Mouse (Mus musculus) limb, embryonic 15.5 days (tissue): Measurements from ENCODE around the gene Tspan5. TPM values are rescaled to one million over a fixed set of nuclear protein-coding genes. Genes with fewer than 3 reads are reported as not detected.

Source experiments
- ATAC-seq: fragments of 200-750 bp; cut with Nextera tagmentation; 2 replicates; pipeline ENCODE4 v1.8.0; 2017; ENCODE audit warnings: low read depth, moderate TSS enrichment; ENCODE audit not compliant: insufficient number of reproducible peaks, low FRiP score, low TSS enrichment
- H3K27ac ChIP-seq: fragments of 300-500 bp; sonication (generic); 2 replicates; pipeline ENCODE4 v1.5.1; 2015; ENCODE audit warnings: moderate library complexity, mild to moderate bottlenecking, inconsistent platforms
- H3K27me3 ChIP-seq: fragments of 300-500 bp; sonication (generic); 2 replicates; pipeline ENCODE4 v1.6.1; 2015; ENCODE audit warnings: inconsistent platforms
- H3K36me3 ChIP-seq: fragments of 300-500 bp; sonication (generic); 2 replicates; pipeline ENCODE4 v1.6.1; 2015; ENCODE audit warnings: inconsistent platforms
- H3K4me1 ChIP-seq: fragments of 300-500 bp; sonication (generic); 2 replicates; pipeline ENCODE4 v1.6.1; 2015; ENCODE audit warnings: inconsistent platforms
- H3K4me2 ChIP-seq: fragments of 300-500 bp; sonication (generic); 2 replicates; pipeline ENCODE4 v1.6.1; 2015; ENCODE audit warnings: mild to moderate bottlenecking, inconsistent platforms
- H3K4me3 ChIP-seq: fragments of 300-500 bp; sonication (generic); 2 replicates; pipeline ENCODE4 v1.5.1; 2015; ENCODE audit warnings: mild to moderate bottlenecking, inconsistent platforms
- H3K9ac ChIP-seq: fragments of 300-500 bp; sonication (generic); 2 replicates; pipeline ENCODE4 v1.6.1; 2015; ENCODE audit warnings: inconsistent platforms
- H3K9me3 ChIP-seq: fragments of 300-500 bp; sonication (generic); 2 replicates; pipeline ENCODE4 v1.6.1; 2016; ENCODE audit warnings: inconsistent platforms
- WGBS: fragments of 180-500 bp; shearing (Covaris S2); methylation state at CpG from one replicate; pipeline ENCODE4 v1.1.7; 2015; 5-methylcytosine and 5-hydroxymethylcytosine counted together
- polyA plus RNA-seq: library from polyadenylated mRNA; unstranded; fragments of >200 nt; fragmentation: Nextera tagmentation; extraction: Ambion mirVana; gene quantifications from 2 replicates; pipeline ENCODE4 v1.2.1, GENCODE M21; 2015

The Tspan5 gene
- polyA plus RNA-seq, 1 experiment from 2014 or later = 44.7 TPM

GRCm38 (mm10) chr3:138905678-138906077 is 163.7 kb downstream of the Tspan5 start:
- Histone ChIP-seq H3K4me1 (peaks cover 17% of the 10 kb centered on the region), H3K27me3 (no peaks in the 10 kb centered on the region), H3K27ac (peak overlapping the region; percentile 44), H3K9me3 (no peaks in the 10 kb centered on the region), H3K4me2 (no peak overlapping the region), H3K36me3 (peaks cover 7% of the 10 kb centered on the region), H3K9ac (no peak overlapping the region), H3K4me3 (no peak overlapping the region)
- WGBS = 43% methylated on average over 7 of the region's 7 CpGs
- no peak; the same call in 1 of the 2 replicates for ATAC-seq

- Histone ChIP-seq H3K27ac (peak overlapping the region; percentile 44), H3K4me2 (0 out of 2 replicates have a peak overlapping the region, but pooled peaks have one; percentile 8), H3K36me3 (peaks cover 5% of the 10 kb centered on the region), H3K27me3 (no peaks in the 10 kb centered on the region), H3K4me1 (peaks cover 17% of the 10 kb centered on the region), H3K4me3 (no peak overlapping the region), H3K9ac (no peak overlapping the region), H3K9me3 (no peaks in the 10 kb centered on the region)
- WGBS = 14% methylated on average over 17 of the region's 17 CpGs
- 0 out of 2 replicates have a peak, but pooled peaks have one; percentile 53 for ATAC-seq
Observed at GRCm38 (mm10) chr3:138906112-138906880, 164.3 kb downstream of the Tspan5 start.

GRCm38 (mm10) chr3:138909313-138909712 is 167.3 kb downstream of the Tspan5 start:
- Histone ChIP-seq H3K4me1 (peaks cover 17% of the 10 kb centered on the region), H3K27me3 (no peaks in the 10 kb centered on the region), H3K36me3 (no peaks in the 10 kb centered on the region), H3K4me2 (no peak overlapping the region), H3K9ac (no peak overlapping the region), H3K4me3 (no peak overlapping the region), H3K27ac (no peak overlapping the region), H3K9me3 (no peaks in the 10 kb centered on the region)
- 65% methylated on average over 2 of the region's 2 CpGs for WGBS
- ATAC-seq = no peak

- no peak for ATAC-seq
- no peaks in the 10 kb centered on the region for H3K9me3 ChIP-seq
- H3K4me1 ChIP-seq = peaks cover 5% of the 10 kb centered on the region
- H3K27ac ChIP-seq = no peak overlapping the region
- no peaks in the 10 kb centered on the region for H3K36me3 ChIP-seq
- no peak overlapping the region for H3K4me3 ChIP-seq
- no peak overlapping the region for H3K9ac ChIP-seq
- no peaks in the 10 kb centered on the region for H3K27me3 ChIP-seq
- WGBS = 89% methylated on average over 8 of the region's 8 CpGs
- H3K4me2 ChIP-seq = no peak overlapping the region
Observed at GRCm38 (mm10) chr3:138912504-138912903, 170.5 kb downstream of the Tspan5 start.

GRCm38 (mm10) chr3:138914626-138915288 is 172.8 kb downstream of the Tspan5 start:
- H3K9me3 ChIP-seq = no peaks in the 10 kb centered on the region
- no peak overlapping the region for H3K4me3 ChIP-seq
- no peak overlapping the region for H3K27ac ChIP-seq
- H3K36me3 ChIP-seq = no peaks in the 10 kb centered on the region
- no peak for ATAC-seq
- 40% methylated on average over 8 of the region's 8 CpGs for WGBS
- peaks cover 5% of the 10 kb centered on the region for H3K4me1 ChIP-seq
- no peaks in the 10 kb centered on the region for H3K27me3 ChIP-seq
- no peak overlapping the region for H3K4me2 ChIP-seq
- no peak overlapping the region for H3K9ac ChIP-seq

- ATAC-seq = no peak
- no peak overlapping the region for H3K4me2 ChIP-seq
- WGBS = 83% methylated on average over 4 of the region's 4 CpGs
- H3K27ac ChIP-seq = no peak overlapping the region
- H3K27me3 ChIP-seq = no peaks in the 10 kb centered on the region
- no peak overlapping the region for H3K9ac ChIP-seq
- no peak overlapping the region for H3K4me3 ChIP-seq
- H3K36me3 ChIP-seq = no peaks in the 10 kb centered on the region
- H3K4me1 ChIP-seq = peaks cover 5% of the 10 kb centered on the region
- no peaks in the 10 kb centered on the region for H3K9me3 ChIP-seq
Observed at GRCm38 (mm10) chr3:138916591-138916990, 174.6 kb downstream of the Tspan5 start.

- Histone ChIP-seq H3K4me3 (no peak overlapping the region), H3K4me1 (peaks cover 5% of the 10 kb centered on the region), H3K36me3 (no peaks in the 10 kb centered on the region), H3K27me3 (no peaks in the 10 kb centered on the region), H3K9me3 (no peaks in the 10 kb centered on the region), H3K9ac (no peak overlapping the region), H3K27ac (no peak overlapping the region), H3K4me2 (no peak overlapping the region)
- 66% methylated on average over 4 of the region's 4 CpGs for WGBS
- ATAC-seq = no peak
Observed at GRCm38 (mm10) chr3:138917016-138917415, 175.0 kb downstream of the Tspan5 start.

GRCm38 (mm10) chr3:138918241-138918640 is 176.2 kb downstream of the Tspan5 start:
- 97% methylated on average over 4 of the region's 4 CpGs for WGBS
- Histone ChIP-seq H3K4me1 (peaks cover 5% of the 10 kb centered on the region), H3K9ac (no peak overlapping the region), H3K9me3 (no peaks in the 10 kb centered on the region), H3K4me2 (no peak overlapping the region), H3K4me3 (no peak overlapping the region), H3K27ac (no peak overlapping the region), H3K36me3 (no peaks in the 10 kb centered on the region), H3K27me3 (no peaks in the 10 kb centered on the region)
- ATAC-seq = no peak

- Histone ChIP-seq H3K4me2 (no peak overlapping the region), H3K27me3 (no peaks in the 10 kb centered on the region), H3K36me3 (peaks cover 25% of the 10 kb centered on the region; the same call in 1 of the 2 replicates), H3K9ac (no peak overlapping the region), H3K27ac (no peak overlapping the region), H3K9me3 (no peaks in the 10 kb centered on the region), H3K4me1 (no peaks in the 10 kb centered on the region), H3K4me3 (no peak overlapping the region)
- no peak for ATAC-seq
- 84% methylated on average over 8 of the region's 8 CpGs for whole genome bisulfite sequencing
Observed at GRCm38 (mm10) chr3:138926161-138926560, 184.2 kb downstream of the Tspan5 start.

- WGBS = 82% methylated on average over 4 of the region's 4 CpGs
- H3K4me3 ChIP-seq = no peak overlapping the region
- H3K4me2 ChIP-seq = no peak overlapping the region
- no peak overlapping the region for H3K9ac ChIP-seq
- no peak overlapping the region for H3K27ac ChIP-seq
- no peaks in the 10 kb centered on the region for H3K27me3 ChIP-seq
- no peak for ATAC-seq
- H3K4me1 ChIP-seq = no peaks in the 10 kb centered on the region
- peaks cover 25% of the 10 kb centered on the region; the same call in 1 of the 2 replicates for H3K36me3 ChIP-seq
- H3K9me3 ChIP-seq = no peaks in the 10 kb centered on the region
Observed at GRCm38 (mm10) chr3:138927437-138927836, 185.4 kb downstream of the Tspan5 start.

- Histone ChIP-seq H3K9me3 (no peaks in the 10 kb centered on the region), H3K27ac (no peak overlapping the region), H3K4me1 (no peaks in the 10 kb centered on the region), H3K9ac (no peak overlapping the region), H3K4me3 (no peak overlapping the region), H3K27me3 (no peaks in the 10 kb centered on the region), H3K4me2 (no peak overlapping the region), H3K36me3 (peaks cover 33% of the 10 kb centered on the region)
- no peak for ATAC-seq
- 81% methylated on average over 8 of the region's 8 CpGs for WGBS
Observed at GRCm38 (mm10) chr3:138936780-138937179, 194.8 kb downstream of the Tspan5 start.

GRCm38 (mm10) chr3:138937241-138937640 is 195.2 kb downstream of the Tspan5 start:
- 93% methylated on average over 10 of the region's 10 CpGs for WGBS
- H3K4me2 ChIP-seq = no peak overlapping the region
- no peaks in the 10 kb centered on the region for H3K4me1 ChIP-seq
- no peak overlapping the region for H3K9ac ChIP-seq
- H3K27me3 ChIP-seq = no peaks in the 10 kb centered on the region
- H3K4me3 ChIP-seq = no peak overlapping the region
- no peak overlapping the region for H3K27ac ChIP-seq
- peaks cover 33% of the 10 kb centered on the region for H3K36me3 ChIP-seq
- H3K9me3 ChIP-seq = no peaks in the 10 kb centered on the region
- ATAC-seq = no peak
